Mouse (Mus musculus): ENCODE measurements around the gene Hemgn. TPM values are rescaled to one million over a fixed set of nuclear protein-coding genes. Genes with fewer than 3 reads are reported as not detected.

The Hemgn gene
- total RNA-seq, 1 experiment from 2014 or later: 0.95 TPM

DNA sequence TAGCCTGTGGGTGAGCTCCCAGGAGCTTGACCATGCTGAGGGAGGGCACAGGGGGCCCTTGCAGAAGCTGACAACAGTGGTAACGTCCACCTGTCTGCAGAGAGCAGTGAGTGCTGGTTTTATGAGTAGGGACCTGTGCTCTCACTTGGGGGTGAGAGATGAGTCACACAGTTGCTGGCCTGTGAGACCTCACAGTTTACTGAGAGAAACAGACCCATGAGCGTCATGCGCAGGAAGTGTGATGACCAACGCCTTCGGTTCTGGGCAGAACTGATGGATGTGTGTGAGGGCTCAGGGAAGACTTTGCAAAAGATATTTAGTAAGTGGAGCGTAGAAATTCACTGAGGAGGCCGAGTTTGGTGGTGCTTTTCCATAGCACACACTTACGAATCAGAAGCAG lies 9.3 kb upstream of the Hemgn start:
- peak; percentile 82 for ATAC-seq (replicated peaks; ENCODE audit: insufficient number of reproducible peaks, low FRiP score, low TSS enrichment, poor library complexity, severe bottlenecking)

DNA sequence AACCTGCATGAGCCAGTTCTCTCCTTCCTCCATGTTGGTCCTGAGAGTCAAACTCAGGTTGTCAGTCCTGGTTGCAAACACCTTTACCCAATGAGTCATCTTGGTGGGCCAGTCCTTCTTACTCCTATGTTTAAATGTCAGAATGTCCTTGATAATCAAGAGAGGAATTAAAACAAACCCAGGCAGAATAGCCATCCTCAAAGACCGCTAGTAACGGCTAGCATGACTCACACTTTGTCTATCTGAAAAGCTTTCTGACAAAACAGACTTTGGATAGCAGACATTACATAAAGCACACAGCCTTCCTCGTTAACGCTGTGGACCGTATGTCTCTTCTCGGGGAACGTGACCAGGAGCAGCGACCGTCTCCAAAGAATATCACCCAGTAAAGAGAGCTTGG lies 5.5 kb upstream of the Hemgn start:
- no peak for ATAC-seq (replicated peaks; ENCODE audit: insufficient number of reproducible peaks, low FRiP score, low TSS enrichment, poor library complexity, severe bottlenecking)

DNA sequence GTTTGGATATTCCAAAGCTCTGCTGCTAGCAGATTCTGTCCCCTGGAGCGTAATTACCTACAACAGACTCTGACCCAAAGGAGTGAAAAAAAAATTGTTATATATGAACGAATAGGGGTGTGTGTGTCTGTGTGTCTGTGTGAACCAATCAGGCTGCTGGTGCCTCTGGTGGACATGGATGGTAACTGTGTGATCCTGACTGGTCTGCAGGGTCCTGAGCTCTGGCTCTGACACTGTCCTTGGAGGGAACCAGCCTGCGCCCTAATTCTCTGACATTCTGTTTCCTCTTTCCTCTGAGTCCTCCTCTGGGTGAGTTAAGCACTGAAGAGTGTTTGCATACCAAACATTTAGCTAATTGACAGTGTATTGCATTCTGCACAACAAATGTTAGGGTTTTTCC lies 4.2 kb upstream of the Hemgn start:
- ATAC-seq (replicated peaks; ENCODE audit: insufficient number of reproducible peaks, low FRiP score, low TSS enrichment, poor library complexity, severe bottlenecking): no peak

DNA sequence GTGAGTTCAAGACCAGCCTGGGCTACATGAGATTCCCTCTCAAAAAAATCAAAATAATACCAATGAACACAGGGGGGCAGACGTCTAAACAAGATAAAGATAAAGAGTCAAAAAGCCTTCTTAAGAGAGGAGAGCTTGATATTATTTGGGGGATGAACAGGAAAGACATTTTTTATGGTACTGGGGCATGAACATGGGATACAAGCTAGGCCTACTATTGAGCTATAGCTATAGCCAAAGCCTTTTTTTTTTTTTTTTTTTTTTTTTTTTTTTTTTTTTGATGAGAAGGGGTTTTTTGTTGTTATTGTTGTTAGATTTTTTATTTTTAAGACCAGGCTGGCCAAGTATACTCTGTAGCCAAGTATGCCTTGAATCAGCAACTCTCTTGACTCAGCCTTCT lies 1.2 kb downstream of the Hemgn start:
- no peak for ATAC-seq (replicated peaks; ENCODE audit: insufficient number of reproducible peaks, low FRiP score, low TSS enrichment, poor library complexity, severe bottlenecking)

DNA sequence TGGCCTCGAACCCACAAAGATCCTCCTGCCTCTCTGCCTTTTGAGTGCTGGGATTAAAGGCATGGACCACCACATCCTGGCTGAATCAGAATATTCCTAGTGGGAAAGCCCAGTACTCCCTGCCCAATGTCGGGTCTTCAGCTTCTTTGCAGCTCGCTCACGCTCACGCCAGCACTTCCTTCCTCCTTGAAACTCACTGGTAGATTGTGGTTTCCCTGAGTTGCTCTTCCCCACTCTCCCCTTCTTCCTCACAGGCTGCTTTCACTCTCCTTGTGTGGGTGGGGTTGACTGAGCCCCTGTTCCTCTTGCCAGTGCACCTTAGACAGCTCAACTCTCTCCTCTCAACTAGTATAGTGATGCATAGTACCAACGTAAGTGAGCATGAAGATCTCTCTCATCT lies 1.8 kb downstream of the Hemgn start:
- peak; percentile 63 for ATAC-seq (replicated peaks; ENCODE audit: insufficient number of reproducible peaks, low FRiP score, low TSS enrichment, poor library complexity, severe bottlenecking)

DNA sequence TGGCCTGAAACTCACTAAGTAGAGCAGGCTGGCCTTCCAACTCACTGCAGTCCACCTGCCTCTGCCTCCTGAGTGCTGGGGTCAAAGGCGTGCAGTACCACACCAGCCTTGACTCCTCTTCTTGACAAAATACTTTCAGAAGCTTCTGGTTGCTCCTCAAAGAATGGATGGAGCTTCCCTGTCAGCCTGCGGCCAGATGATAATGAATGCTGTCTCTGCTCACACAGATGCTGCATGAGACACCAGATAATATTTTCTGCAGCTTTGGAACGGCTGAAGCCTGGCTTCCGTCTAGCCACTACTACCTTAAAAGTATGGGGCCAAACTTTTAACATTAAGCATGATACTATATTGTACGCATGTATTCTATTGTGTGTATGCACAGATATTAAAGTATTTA lies 2.6 kb downstream of the Hemgn start:
- no peak for ATAC-seq (replicated peaks; ENCODE audit: insufficient number of reproducible peaks, low FRiP score, low TSS enrichment, poor library complexity, severe bottlenecking)

DNA sequence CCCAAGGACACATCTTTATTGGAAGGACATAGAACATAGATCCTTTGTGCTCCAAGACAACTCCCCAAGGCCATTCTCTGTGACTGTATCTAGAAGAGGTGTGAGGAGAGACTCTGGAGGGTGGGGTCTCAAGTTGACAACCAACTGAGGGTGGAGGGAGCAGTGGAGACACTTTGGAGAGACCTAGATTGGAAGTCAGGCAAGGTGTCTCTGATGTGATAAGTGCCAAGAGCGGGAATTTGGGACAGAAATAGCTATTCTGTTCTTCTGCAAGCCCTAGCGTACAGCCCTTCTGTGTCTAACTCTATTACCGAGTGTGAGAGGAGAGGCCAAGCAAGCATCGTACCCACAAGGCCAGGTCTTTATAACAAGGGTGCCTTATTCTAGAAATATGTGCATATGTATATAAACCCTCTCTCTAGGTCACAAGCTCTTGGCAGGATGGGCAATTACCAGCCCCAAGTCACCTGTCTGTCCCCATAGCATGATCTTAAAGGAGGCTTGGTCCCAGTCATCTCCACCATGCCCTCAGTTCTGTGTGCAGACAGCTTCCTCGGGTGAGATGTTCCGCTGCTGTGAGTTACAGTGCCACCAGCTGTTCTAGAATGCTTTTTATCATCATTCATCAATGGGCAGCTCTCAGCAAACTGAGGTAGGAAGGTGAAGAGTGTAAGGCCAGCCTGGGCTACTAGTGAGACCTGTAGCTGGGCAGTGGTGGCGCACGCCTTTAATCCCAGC lies 6.2 kb downstream of the Hemgn start:
- no peak for ATAC-seq (replicated peaks; ENCODE audit: insufficient number of reproducible peaks, low FRiP score, low TSS enrichment, poor library complexity, severe bottlenecking)

DNA sequence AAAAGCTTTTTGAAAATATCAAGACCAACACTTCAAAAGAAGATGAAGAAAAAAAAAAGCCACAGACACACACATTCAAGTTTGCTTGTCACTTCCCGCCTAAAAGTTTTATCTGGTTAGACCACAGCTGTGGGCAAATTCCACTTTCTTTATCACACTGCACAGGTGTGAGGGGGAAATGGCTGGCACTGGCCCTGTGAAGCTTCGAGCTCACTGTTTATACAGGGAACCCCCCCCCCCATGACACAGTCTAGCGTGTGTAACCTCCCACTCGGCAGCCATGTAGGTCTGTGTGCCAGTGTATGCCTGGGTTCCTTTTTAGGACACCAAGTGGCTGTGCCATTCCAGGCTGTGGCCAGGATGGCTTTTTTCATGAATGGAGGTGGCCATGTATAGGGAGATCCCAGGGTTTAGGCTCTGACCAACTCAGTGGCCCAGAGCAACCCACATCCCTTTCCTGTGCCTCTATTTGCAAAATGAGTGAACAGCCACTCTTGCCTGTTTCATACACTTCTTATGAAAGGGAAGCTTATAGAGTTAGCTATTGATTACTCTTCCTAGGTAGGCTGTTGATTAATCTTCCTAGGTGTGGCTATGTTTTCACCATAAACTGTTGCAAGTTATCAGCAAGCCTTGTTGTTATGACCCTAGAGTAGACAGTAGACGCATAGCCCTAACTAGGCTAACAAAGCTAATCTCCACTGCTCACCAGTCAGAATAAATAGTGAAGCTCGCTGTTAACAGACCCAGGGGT lies 9.1 kb downstream of the Hemgn start:
- ATAC-seq (replicated peaks; ENCODE audit: insufficient number of reproducible peaks, low FRiP score, low TSS enrichment, poor library complexity, severe bottlenecking): peak; percentile 59; the same call in 1 of the 2 replicates

DNA sequence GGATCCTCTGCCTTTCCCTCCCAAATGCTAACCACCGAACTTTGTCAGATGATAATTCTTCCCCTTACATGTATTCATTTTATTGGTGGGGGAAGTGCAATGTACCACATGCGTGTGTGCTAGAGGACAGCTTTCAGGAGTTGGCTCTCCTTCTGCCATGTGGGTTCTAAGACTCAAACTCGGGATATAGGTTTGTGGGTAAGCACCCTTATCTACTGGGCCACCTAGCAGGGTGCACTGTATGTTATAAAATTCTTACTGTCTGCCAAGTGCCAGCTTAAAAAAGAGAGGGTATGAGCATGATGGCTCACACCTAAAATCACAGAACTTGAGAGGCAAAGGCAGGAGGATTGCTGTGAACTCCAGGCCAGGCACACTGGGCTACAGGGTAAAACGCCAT lies 14.5 kb downstream of the Hemgn start:
- ATAC-seq (replicated peaks; ENCODE audit: insufficient number of reproducible peaks, low FRiP score, low TSS enrichment, poor library complexity, severe bottlenecking): no peak

DNA sequence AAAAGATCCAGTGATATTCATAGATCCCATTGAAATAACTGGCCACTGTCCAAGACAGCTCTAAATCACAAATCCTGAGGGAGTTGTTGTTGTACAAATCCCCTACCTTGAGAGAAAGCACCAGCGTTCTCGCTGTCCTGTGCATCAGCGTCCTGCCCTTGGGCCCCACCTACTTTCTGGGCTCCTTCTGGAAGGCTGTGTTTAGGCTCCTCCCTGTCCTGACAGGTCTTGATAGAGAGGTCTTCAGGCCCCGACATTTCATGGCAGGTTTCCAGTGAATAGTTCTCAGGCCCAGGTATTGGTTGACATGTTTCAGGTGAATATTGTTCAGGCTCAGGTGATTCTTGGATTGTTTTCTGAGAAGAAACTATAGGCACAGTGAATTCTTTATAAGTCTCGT lies 17.6 kb downstream of the Hemgn start:
- ATAC-seq (replicated peaks; ENCODE audit: insufficient number of reproducible peaks, low FRiP score, low TSS enrichment, poor library complexity, severe bottlenecking): no peak

DNA sequence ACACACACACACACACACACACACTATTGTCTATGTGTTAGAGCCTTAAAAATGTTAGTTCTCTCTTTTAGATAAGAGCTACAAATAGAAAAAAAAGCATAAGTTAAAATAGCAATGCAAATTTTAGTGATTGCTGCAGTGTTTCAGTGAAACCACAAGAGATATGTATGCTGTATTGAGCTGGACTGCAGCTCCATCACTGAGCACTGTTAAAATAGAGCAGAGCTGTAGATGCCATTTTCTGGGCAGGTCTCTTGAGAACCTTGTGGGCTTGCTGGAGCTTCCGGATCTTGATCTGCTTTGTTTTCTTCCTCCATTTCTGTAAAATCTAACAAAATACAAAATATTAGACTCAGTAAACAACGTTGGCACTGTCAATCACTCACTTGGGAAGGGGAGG lies 18.9 kb downstream of the Hemgn start:
- ATAC-seq (replicated peaks; ENCODE audit: insufficient number of reproducible peaks, low FRiP score, low TSS enrichment, poor library complexity, severe bottlenecking): no peak

DNA sequence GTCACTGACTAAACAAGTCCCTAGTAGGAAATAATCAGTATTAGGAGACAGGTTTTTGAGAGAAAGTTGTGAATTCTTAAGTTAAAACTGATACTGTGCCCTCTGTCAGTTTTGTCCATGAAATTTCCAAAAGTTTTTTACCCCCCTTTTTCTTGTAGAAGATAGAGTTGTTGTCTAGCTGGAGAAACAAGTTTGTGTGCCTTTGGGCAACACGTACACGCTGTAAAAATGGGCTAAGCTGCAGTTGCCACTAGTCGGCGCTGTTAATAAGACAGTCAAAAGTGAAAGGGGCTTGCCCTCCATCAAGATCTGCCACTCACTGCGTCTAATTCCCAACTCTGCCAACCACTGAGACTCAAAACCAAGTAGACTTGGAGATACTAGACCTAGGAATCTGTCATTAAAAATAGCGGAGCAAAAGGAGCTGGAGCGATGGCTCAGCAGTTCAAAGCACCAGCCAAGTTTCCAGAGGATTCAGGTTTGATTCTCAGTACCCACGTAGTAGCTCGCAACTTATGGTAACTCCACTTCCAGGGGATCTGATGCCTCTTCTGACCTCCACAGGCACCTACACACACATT lies 22.8 kb downstream of the Hemgn start:
- peak; percentile 61; the same call in 1 of the 2 replicates for ATAC-seq (replicated peaks; ENCODE audit: insufficient number of reproducible peaks, low FRiP score, low TSS enrichment, poor library complexity, severe bottlenecking)

DNA sequence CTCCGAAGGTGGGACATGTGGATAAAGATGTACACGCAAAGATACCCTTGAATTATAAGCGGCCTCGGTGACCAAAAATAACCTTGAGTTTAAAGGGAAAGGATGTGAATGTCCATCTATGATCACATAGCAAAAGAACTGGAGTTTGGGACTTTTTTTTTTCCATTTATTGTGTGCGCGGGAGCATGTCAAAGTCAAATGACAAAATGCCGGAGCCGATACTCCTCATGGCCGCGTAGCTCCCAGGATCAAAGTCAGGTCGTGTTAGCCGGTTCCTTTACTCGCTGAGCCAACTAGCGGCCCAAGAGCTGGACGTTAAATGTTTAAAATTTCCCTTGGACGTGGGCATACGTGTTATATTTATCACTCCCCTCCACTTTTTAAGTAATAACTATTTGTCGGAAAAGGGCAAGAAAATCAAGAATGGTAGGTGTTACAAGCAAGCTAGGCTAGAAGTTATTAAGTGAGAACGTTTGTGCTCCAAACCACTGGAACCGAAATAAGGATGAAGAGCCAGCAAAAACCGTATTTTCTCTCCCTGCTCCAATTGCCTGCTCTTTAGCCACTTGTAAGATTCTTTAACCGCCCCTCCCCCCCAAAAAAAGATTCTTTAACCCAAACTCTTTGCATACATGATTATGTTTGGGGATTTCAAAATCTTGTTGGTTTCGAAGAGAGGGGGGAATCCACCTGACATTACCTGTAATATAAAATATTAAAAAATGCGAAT lies 23.5 kb downstream of the Hemgn start:
- ATAC-seq (replicated peaks; ENCODE audit: insufficient number of reproducible peaks, low FRiP score, low TSS enrichment, poor library complexity, severe bottlenecking): peak; percentile 33

DNA sequence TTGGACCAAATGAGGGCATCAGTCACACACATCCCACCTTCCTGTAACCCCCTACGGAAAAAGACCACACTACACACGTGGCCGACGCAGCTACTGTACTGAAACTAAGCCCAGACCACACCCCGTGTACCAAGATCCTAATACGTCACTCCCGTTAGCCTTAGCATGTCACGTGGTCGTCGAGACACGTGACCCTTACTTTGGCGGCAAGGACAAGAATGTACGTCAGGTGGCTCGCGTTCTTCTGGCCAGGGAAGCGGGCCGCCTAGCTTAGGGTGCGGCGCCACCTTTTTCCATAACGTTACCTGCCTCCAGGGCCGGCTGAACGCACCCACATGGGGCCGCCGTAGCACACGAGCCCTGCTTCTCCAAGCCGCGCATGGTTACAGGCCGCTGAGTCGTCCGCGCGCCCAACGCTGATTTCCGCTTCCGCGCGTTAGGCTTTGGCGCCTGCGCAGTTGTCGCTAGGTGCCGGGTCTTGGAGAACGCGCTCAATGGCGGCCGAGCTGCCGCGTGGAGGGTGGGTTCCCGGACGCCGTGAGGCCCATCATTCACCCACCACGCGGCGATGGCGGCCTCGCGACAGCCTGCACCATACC lies 24.2 kb downstream of the Hemgn start, which contains the start of gene Trmo:
TSS of gene Trmo (minus strand) at position 425 of the 599 bp plus-strand sequence.
- ATAC-seq (replicated peaks; ENCODE audit: insufficient number of reproducible peaks, low FRiP score, low TSS enrichment, poor library complexity, severe bottlenecking): peak; percentile 93

DNA sequence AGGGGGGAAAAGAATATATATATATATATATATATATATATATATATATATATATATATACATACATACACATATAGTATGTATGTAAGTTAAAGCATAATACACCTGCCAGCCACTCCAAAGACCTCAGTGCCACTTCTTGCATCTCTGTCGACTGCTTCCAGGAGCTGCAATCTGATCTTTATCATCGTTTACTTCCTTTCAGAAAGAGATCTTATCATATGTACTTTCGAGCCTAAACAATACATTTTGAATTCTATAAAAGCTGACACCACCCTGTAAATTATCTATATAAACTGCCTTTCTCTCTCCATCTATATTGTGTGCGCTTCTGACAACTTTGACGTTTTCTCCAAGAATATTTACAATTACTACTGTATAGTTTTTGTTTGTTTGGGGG lies 24.8 kb downstream of the Hemgn start:
- ATAC-seq (replicated peaks; ENCODE audit: insufficient number of reproducible peaks, low FRiP score, low TSS enrichment, poor library complexity, severe bottlenecking): no peak

DNA sequence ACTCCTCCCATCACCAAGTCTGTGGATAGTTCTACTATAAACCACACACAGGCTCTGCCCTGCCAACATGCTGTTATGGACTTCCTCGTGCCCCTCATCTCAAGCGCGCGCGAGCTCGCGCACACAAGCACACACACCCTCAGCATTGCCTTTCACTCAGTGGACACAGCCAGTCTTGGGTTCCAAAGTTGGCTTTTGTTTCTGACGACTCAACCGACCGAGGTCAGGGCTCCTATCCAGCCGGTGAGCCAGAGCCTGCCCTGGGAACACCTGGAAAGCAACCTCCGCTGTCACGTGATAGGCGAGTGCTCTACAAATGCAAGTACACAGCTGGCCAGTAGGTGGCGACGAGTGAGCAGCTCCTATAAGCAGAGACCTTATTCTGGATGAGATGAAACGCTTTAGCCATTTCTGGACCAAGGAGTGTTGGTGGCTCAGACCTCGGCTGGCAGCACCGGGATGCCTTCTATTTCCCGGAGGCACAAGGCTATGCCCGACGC lies 38.4 kb downstream of the Hemgn start:
- ATAC-seq (replicated peaks; ENCODE audit: insufficient number of reproducible peaks, low FRiP score, low TSS enrichment, poor library complexity, severe bottlenecking): peak; percentile 79

DNA sequence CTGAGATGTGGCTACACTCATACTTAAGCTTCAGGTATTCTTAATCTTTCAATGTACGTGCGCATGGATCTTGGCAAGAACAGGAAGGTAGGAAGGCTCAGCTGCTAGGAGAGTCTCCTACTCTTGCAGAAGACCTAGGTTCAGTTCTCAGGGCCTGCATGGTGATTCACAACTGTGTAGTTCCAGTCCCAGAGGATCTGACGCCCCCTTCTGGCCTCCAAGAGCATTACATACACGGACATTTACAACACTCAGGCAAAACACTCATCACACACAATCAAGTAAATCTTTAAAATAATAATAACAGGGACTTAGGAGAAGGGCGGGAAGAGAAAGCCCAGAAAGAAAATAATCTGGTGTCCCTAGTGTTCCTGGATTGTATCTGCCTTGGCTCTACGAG lies 38.9 kb downstream of the Hemgn start:
- ATAC-seq (replicated peaks; ENCODE audit: insufficient number of reproducible peaks, low FRiP score, low TSS enrichment, poor library complexity, severe bottlenecking): no peak

DNA sequence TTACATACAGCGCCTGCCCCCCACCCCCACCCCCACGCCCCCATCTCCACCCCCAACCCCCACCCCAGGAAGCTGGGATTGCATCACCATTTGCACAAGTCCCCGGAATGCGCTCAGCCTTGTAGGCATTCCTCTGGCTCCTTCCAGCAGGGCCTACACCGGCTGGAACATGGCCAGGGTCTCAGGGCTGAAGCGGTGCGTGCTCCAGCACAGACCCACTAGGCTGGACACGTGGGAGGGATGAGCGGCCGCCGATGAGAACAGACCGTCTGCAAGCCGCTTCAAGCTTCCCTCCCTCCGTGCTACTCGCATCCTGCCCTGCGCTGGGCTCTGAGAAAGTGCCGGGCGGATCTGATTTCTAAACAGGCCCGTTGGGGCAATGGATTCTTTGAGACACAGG lies 42.3 kb downstream of the Hemgn start:
- ATAC-seq (replicated peaks; ENCODE audit: insufficient number of reproducible peaks, low FRiP score, low TSS enrichment, poor library complexity, severe bottlenecking): no peak

DNA sequence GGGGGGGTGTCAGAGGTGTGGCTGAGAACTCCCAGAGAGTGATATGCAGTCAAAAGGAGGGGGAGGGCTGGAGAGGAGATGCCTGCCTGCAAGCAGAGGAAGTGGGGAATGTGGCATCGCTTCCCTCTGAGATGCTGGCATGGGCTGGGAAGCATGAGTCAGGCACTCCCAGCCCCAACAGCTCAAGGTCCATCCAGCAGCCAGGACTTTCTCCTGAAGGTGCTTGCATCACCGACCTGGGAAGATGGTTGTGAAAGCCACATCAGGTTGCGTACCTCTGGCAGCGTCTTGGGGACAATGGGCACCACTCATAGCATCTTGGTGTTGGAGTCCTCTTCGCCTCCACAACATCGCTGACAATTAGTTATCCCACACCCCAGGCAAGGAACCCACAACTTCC lies 42.9 kb downstream of the Hemgn start:
- ATAC-seq (replicated peaks; ENCODE audit: insufficient number of reproducible peaks, low FRiP score, low TSS enrichment, poor library complexity, severe bottlenecking): no peak
